Mouse (Mus musculus) urinary bladder, postnatal 10 days (tissue): ENCODE data around the gene Prelp.
"Not testable (repeated sequence)": the region's sequence is repeated elsewhere in the genome, so short reads cannot be mapped to it uniquely, and the experiment has no call there.

ENCODE experiments used
- DNase-seq: peaks from one replicate; pipeline ENCODE4 v3.0.0; 2022; ENCODE audit warnings: low spot score

Gene Prelp

GRCm38 (mm10) chr1:133921304-133921751, at the start of gene Prelp:
Gene Prelp, minus strand, starts transcription at chr1:133921414.
- no peak for DNase-seq

GRCm38 (mm10) chr1:133969427-133969826, 48.2 kb upstream of the Prelp start:
- DNase-seq, result no peak

GRCm38 (mm10) chr1:133968788-133969325, 47.6 kb upstream of the Prelp start:
- no peak for DNase-seq

- DNase-seq, result no peak
These were observed 46.3 kb upstream of the Prelp start for GRCm38 (mm10) chr1:133967481-133968017.

- DNase-seq, result no peak
These were observed 44.8 kb upstream of the Prelp start for GRCm38 (mm10) chr1:133966044-133966443.

- no peak for DNase-seq
These were observed 44.1 kb upstream of the Prelp start for GRCm38 (mm10) chr1:133965298-133965697.

- no peak for DNase-seq
These were observed 43.5 kb upstream of the Prelp start for GRCm38 (mm10) chr1:133964742-133965141.

GRCm38 (mm10) chr1:133963578-133963977, 42.4 kb upstream of the Prelp start:
- DNase-seq, result not testable (repeated sequence)

- DNase-seq, result not testable (repeated sequence)
These were observed 41.9 kb upstream of the Prelp start for GRCm38 (mm10) chr1:133963128-133963527.

GRCm38 (mm10) chr1:133961281-133962134, 40.3 kb upstream of the Prelp start:
- peak; percentile 54 for DNase-seq

GRCm38 (mm10) chr1:133959521-133959920, 38.3 kb upstream of the Prelp start:
- no peak for DNase-seq

- DNase-seq, result no peak
These were observed 32.8 kb upstream of the Prelp start for GRCm38 (mm10) chr1:133954009-133954408.

- DNase-seq, result no peak
These were observed 32.1 kb upstream of the Prelp start for GRCm38 (mm10) chr1:133953261-133953742.

- no peak for DNase-seq
These were observed 30.4 kb upstream of the Prelp start for GRCm38 (mm10) chr1:133951598-133951997.

GRCm38 (mm10) chr1:133950061-133950782, 29.0 kb upstream of the Prelp start:
- no peak for DNase-seq

- DNase-seq, result no peak
These were observed 23.9 kb upstream of the Prelp start for GRCm38 (mm10) chr1:133945106-133945505.

- DNase-seq, result no peak
These were observed 20.7 kb upstream of the Prelp start for GRCm38 (mm10) chr1:133941904-133942303.

- no peak for DNase-seq
These were observed 20.1 kb upstream of the Prelp start for GRCm38 (mm10) chr1:133941158-133941860.

- no peak for DNase-seq
These were observed 19.4 kb upstream of the Prelp start for GRCm38 (mm10) chr1:133940481-133941092.

- DNase-seq, result no peak
These were observed 18.5 kb upstream of the Prelp start for GRCm38 (mm10) chr1:133939708-133940107.

- no peak for DNase-seq
These were observed 15.0 kb upstream of the Prelp start for GRCm38 (mm10) chr1:133936169-133936568.
